Mouse (Mus musculus) layer of hippocampus, postnatal 36 days (tissue): ENCODE data around the gene Ugt2b38. TPM values are rescaled to one million over a fixed set of nuclear protein-coding genes. Genes with fewer than 3 reads are reported as not detected.
"Not testable (repeated sequence)": the region's sequence is repeated elsewhere in the genome, so short reads cannot be mapped to it uniquely, and the experiment has no call there.

ENCODE experiments used
- DNase-seq, 2 experiments: peaks; one replicate each; pipeline ENCODE4 v3.0.0; 2022
- total RNA-seq, 2 experiments: library from RNA; stranded (reverse); gene quantifications; 2 replicates each; pipeline ENCODE4 v1.2.3; 2021

Gene Ugt2b38
- total RNA-seq = not detected

DNA sequence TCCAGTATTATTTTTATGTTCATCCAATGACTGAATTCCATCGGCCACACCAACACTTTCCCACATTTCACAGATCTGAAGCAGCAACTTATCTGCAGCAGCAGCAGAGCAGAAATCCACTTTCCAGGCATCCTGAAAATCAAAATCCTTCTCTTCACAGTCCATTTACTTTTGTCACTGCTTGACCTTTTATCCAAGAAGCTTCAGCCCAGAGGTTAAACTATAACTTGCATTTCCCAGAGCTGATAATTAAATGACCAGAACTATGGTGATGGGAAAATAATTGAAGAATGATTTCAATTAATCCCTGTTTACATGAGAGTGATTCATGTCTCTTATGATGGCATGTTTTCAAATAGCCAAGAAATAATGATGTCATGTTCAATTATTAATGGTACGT, at the start of gene Ugt2b38:
Ugt2b38 (minus strand) TSS at position 163 of the 400 bp plus-strand sequence.
- DNase-seq = not testable (repeated sequence)

- DNase-seq = no peak
Observed at GRCm38 (mm10) chr5:87458810-87459209, 34.8 kb upstream of the Ugt2b38 start.

GRCm38 (mm10) chr5:87457701-87458100, 33.7 kb upstream of the Ugt2b38 start:
- DNase-seq = no peak

DNA sequence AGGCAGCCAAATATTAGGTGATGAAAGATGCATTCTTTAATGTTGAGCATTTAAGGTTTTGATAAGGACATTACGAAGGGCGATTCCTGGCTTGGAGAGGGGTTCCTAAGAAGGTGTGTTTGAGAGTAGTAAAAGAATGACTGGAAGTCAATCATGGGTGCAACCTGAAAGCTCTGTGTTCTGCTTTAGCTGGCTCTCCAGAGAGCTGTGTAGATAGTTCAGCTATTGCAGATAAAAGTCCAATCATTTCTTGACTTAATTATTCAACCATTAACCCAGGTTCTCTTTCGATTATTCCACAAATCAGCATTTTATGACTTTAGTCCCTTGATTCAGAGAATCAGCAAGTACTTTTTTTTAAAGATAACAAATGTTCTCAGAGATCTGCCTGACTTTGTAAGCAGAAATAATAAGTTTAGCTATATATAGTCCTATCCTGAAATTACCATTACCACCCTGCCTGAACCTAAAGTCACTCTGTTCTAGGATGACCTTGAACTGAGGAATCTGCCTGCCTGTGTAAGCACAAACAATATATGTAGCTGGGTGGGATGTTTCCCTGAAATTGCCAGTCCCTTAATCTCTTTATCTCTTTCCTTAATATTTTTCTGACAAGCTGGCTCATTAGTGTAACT, 32.3 kb upstream of the Ugt2b38 start:
- DNase-seq = no peak

GRCm38 (mm10) chr5:87455519-87455918, 31.5 kb upstream of the Ugt2b38 start:
- DNase-seq = no peak

DNA sequence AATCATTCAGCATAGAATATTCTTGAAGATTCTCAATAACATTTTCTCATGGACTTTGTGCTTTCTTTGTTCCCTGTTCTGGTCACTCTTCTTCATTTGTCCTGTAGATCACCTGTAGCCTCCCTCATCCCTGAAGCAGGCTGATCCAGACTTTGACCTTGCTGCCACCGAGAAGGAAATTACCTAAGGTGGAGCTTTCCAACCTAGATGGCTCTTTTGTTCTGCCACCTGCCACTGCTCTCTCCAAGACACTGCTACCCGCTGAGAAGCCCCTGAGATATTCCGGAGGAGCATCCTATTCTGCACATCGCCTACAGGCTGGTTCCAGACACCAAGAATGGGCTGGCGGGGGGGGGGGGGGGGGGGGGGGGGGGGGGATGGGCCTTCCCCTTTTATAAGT, 28.5 kb upstream of the Ugt2b38 start:
- DNase-seq = not testable (repeated sequence)

GRCm38 (mm10) chr5:87436264-87436663, 12.3 kb upstream of the Ugt2b38 start:
- peak in 1 of 2 experiments; percentile 2 for DNase-seq

DNA sequence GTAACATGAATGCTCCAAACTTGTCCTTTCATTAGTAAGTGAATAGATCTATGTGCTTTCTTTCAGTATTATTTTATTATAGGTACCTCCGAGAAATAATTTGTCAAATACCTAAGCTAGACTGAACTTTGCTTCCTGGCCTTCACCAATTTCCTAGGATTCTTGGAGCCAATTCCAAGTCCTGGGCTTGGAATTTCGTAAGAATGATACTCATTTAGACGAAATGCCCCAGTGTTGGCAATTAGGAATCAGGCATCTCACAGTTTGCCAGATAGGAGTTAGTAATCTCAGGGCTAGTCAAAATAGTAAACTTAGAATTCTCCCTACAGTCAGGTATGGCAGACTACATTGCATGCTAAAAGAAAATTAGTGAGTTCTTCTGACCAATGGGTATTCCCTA, 1.7 kb upstream of the Ugt2b38 start:
- no peak for DNase-seq

DNA sequence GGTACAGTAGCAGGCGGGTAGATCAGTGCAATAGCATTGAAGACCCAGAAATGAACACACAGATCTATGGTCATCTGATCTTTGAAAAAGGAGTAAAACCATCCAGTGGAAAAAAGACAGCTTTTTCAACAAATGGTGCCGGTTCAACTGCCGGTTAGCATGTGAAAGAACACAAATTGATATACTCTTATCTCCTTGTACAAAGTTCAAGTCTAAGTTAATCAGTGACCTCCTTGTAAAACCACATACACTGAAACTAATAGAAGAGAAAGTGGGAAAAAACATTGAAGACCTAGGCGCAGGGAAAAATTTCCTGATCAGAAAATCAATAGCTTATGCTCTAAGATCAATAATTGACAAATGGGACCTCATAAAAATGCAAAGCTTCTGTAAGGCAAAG, 27.0 kb downstream of the Ugt2b38 start:
- DNase-seq = no peak

DNA sequence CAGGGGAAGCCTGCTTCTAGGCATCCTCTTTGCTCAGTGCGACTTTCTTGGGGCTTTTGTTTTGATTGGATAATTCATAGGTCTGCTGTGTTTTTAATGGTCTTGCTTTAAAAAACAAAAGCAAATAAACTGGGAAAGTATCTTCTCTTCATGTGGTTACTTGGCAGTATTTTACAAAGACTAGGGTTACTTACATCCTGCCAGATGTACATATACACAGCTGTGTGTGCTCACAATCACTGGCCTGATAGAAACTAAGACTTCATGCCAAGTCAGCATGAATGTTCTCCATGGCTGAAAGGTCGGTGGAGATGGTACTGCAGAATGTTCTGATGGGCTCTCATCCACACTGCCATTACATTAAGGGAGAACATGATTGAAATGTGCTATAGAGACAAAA, 33.2 kb downstream of the Ugt2b38 start:
- no peak for DNase-seq

DNA sequence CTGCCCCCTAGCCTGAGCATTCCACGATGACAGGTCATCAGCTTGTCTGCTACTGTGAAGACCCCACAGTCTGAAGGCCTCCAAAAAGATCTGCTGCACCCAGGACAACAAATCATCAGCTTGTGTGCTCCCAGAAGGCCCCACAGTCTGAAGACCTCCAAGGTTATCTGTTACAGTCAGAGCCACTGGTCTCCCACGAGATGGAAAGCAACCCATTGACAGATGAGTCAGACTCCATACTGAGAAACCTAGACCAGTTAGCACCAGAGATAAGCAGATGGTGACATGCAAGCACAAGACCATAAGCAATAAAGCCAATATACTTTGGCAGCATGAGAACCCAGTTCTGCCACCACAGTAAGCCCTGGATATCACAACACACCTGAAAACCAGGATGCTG, 43.8 kb downstream of the Ugt2b38 start:
- no peak for DNase-seq

DNA sequence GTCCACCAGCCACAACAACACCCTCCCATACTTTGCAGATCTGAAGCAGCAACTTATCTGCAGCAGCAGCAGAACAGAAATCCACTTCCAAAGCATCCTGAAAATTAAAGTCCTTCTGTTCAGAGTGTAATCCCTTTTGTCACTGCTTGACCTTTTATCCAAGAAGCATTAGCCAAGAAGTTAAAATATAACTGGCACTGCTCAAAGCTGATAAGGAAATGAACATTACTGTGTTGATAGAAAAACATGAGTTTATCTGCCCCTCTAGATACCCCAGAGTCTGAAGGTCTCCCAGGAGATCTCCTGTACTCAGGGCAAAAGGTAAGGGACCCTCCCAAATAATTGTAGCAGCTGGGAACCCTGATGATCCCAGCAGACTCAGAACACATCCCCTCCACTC, 44.2 kb downstream of the Ugt2b38 start:
- DNase-seq = no peak

- no peak for DNase-seq
Observed at GRCm38 (mm10) chr5:87375874-87376383, 48.1 kb downstream of the Ugt2b38 start.

DNA sequence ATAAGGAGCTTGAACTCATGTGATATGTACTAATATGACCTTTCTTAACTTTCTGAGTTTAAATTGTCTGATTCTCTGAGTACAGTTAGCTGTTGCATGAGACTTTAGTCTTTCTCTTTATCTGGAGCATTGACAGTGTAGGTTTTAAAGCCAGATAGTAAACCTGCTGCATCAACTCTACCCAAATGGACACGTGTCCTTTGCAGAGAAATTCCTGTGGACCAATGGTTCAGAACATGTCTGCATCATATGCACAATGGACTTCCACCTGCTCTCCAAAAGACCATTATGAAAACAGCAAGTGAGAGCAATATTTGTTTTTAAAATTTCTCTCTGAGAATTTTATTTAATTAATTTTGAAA, 50.5 kb downstream of the Ugt2b38 start:
- no peak for DNase-seq

- DNase-seq = not testable (repeated sequence)
Observed at GRCm38 (mm10) chr5:87372788-87373501, 51.1 kb downstream of the Ugt2b38 start.

Other genes starting within 250 kb of the Ugt2b38 start
- not detected for gene Ugt2b37, start 169.4 kb downstream of the Ugt2b38 start, total RNA-seq
- not detected for gene Ugt2a3, start 87.0 kb downstream of the Ugt2b38 start, total RNA-seq
- gene Ugt2a2, start 58.1 kb upstream of the Ugt2b38 start, total RNA-seq = not detected
- gene Gm43638, start 62.6 kb upstream of the Ugt2b38 start, total RNA-seq = not detected
- not detected for gene Ugt2a1, start 66.7 kb upstream of the Ugt2b38 start, total RNA-seq
- gene Sult1b1, start 114.0 kb upstream of the Ugt2b38 start, total RNA-seq = not detected
- not detected for gene Sult1d1, start 144.8 kb upstream of the Ugt2b38 start, total RNA-seq
- not detected for gene Sult1e1, start 167.4 kb upstream of the Ugt2b38 start, total RNA-seq
- not detected for gene Csn1s1, start 242.0 kb upstream of the Ugt2b38 start, total RNA-seq